15 mouse cellular contexts compared by ENCODE assay signal in genomic region chr13:24242429-24243106, GRCm38 (mm10). TPM values are rescaled to one million over a fixed set of nuclear protein-coding genes. Genes with fewer than 3 reads are reported as not detected.
A peak's percentile ranks its signal among the peaks of the same experiment; 100 is the strongest.
DNase-seq lines count a peak whose midpoint lies in the region; ATAC-seq and TF ChIP-seq lines count a peak whose summit lies in the region.
"Had no signal": no experiment of that assay in that cellular context is flagged by ENCODE, and none has a peak within 500 bp of the region (broad histone marks: within the 10 kb centered on the region; RNA-seq: fewer than 3 reads in every experiment).

No protein-coding gene starts in this region.

- no peak overlapping the region for H3K9ac ChIP-seq in heart, embryonic 11.5 days (ENCODE audit: low read depth, low read length)
- no peak overlapping the region for H3K9ac ChIP-seq in intestine, embryonic 15.5 days
- H3K9ac ChIP-seq: limb, embryonic 13.5 days; lung, embryonic 15.5 days had no signal

- no peak overlapping the region for H3K4me2 ChIP-seq in heart, embryonic 11.5 days
- H3K4me2 ChIP-seq in intestine, embryonic 15.5 days (replicated peaks) = no peak overlapping the region
- H3K4me2 ChIP-seq: limb, embryonic 13.5 days; lung, embryonic 15.5 days had no signal

- H3K9me3 ChIP-seq in heart, embryonic 11.5 days (replicated peaks; ENCODE audit: control insufficient read depth, low read length) = no peaks in the 10 kb centered on the region
- no peaks in the 10 kb centered on the region for H3K9me3 ChIP-seq in intestine, embryonic 15.5 days
- H3K9me3 ChIP-seq: limb, embryonic 13.5 days; lung, embryonic 15.5 days; megakaryocyte, embryonic 14.5 days had no signal

- ATAC-seq in heart, embryonic 11.5 days (replicated peaks; ENCODE audit: insufficient number of reproducible peaks, low FRiP score, low TSS enrichment) = no peak
- ATAC-seq in intestine, embryonic 15.5 days = peak; percentile 63

- no peak overlapping the region for H3K4me3 ChIP-seq in heart, embryonic 11.5 days (ENCODE audit: low read depth, low read length)
- no peak overlapping the region for H3K4me3 ChIP-seq in layer of hippocampus, adult 2 months
- H3K4me3 ChIP-seq in intestine, embryonic 15.5 days (replicated peaks) = no peak overlapping the region
- H3K4me3 ChIP-seq: gastrocnemius, adult 2 months; limb, embryonic 13.5 days; lung, embryonic 15.5 days; megakaryocyte, embryonic 14.5 days had no signal

- 74% methylated on average over 5 of the region's 5 CpGs for WGBS in heart, embryonic 11.5 days (ENCODE audit: insufficient replicate concordance)
- 52% methylated on average over 5 of the region's 5 CpGs for WGBS in intestine, embryonic 15.5 days

- H3K27ac ChIP-seq in heart, embryonic 11.5 days (ENCODE audit: low read depth, low read length) = no peak overlapping the region
- H3K27ac ChIP-seq in layer of hippocampus, adult 2 months = peak overlapping the region; percentile 44
- H3K27ac ChIP-seq in intestine, embryonic 15.5 days = peak overlapping the region; percentile 66
- H3K27ac ChIP-seq: gastrocnemius, adult 2 months; limb, embryonic 13.5 days; lung, embryonic 15.5 days had no signal

- H3K4me1 ChIP-seq in heart, embryonic 11.5 days (ENCODE audit: control insufficient read depth, insufficient read depth, low read length) = peaks cover 5% of the 10 kb centered on the region; the same call in 1 of the 2 replicates
- H3K4me1 ChIP-seq in intestine, embryonic 15.5 days (replicated peaks) = peaks cover 16% of the 10 kb centered on the region; the same call in 1 of the 2 replicates

- H3K27me3 ChIP-seq in heart, embryonic 11.5 days (ENCODE audit: control insufficient read depth, insufficient read depth, low read length) = no peaks in the 10 kb centered on the region
- no peaks in the 10 kb centered on the region for H3K27me3 ChIP-seq in intestine, embryonic 15.5 days (replicated peaks)
- H3K27me3 ChIP-seq: limb, embryonic 13.5 days; lung, embryonic 15.5 days had no signal

- DNase-seq in heart, adult 11 months = peak; percentile 75
- DNase-seq in layer of hippocampus, adult 2 months (ENCODE audit: low spot score in 2 of 2) = no peak
- DNase-seq in layer of hippocampus, adult 11-12 months (ENCODE audit: low spot score) = no peak
- DNase-seq in adipocyte (ENCODE audit: low spot score) = peak; percentile 7
- no peak for DNase-seq in spleen, postnatal 10 days (ENCODE audit: low spot score in 2 of 2)
- no peak for DNase-seq in left cerebral cortex, adult 18-20 months (ENCODE audit: low spot score in 2 of 2)
- DNase-seq: adrenal gland, postnatal 25 days; gastrocnemius, adult 2 months; heart, postnatal 4 days; thymus, adult 2 months had no signal

- no peak for TF ChIP-seq CTCF in layer of hippocampus, adult 2 months (conservative IDR thresholded peaks at IDR 0.05)

- H3K36me3 ChIP-seq in heart, embryonic 11.5 days (ENCODE audit: control insufficient read depth, insufficient read depth, low read length) = no peaks in the 10 kb centered on the region
- H3K36me3 ChIP-seq in intestine, embryonic 15.5 days = no peaks in the 10 kb centered on the region
- H3K36me3 ChIP-seq: limb, embryonic 13.5 days; lung, embryonic 15.5 days had no signal

RNA-seq across cellular contexts. Expression of gene Carmil1, which starts 38.0 kb away (rescaled TPM):
- polyA plus RNA-seq in heart, embryonic 11.5 days (2014; fragmentation: Nextera tagmentation; extraction: Ambion mirVana) = 8.4 and 12.1 TPM in 2 replicates
- 10 to 100 TPM; 37.0 to 47.9 TPM for total RNA-seq in layer of hippocampus, adult 2 months (2021)
- polyA plus RNA-seq in intestine, embryonic 15.5 days (2015; fragmentation: Nextera tagmentation; extraction: Ambion mirVana) = 40.0 and 40.3 TPM in 2 replicates
- total RNA-seq in left cerebral cortex, adult 18-20 months (2021) = 10 to 100 TPM; 29.1 to 29.2 TPM

Comparison
In these comparisons a context has a peak if more than half of its experiments do, and no peak if none do; other contexts are left out.
1. DNase-seq: peak in heart, adult 11 months (single experiment) and adipocyte (single experiment); none in layer of hippocampus, adult 2 months (0 of 2), layer of hippocampus, adult 11-12 months (single experiment), spleen, postnatal 10 days (0 of 2) and left cerebral cortex, adult 18-20 months (0 of 2).